Mouse (Mus musculus) cortical plate, adult 2 months (tissue): ENCODE data around the gene Rdm1. TPM values are rescaled to one million over a fixed set of nuclear protein-coding genes. Genes with fewer than 3 reads are reported as not detected.

Experiments
- H3K27ac ChIP-seq: fragments of 200-500 bp; 2 replicates; pipeline ENCODE4 v1.5.1; 2012; ENCODE audit warnings: low read length, control low read depth, inconsistent platforms; ENCODE audit not compliant: insufficient read depth
- H3K4me1 ChIP-seq: fragments of 200-500 bp; 2 replicates; pipeline ENCODE4 v1.6.1; 2011; ENCODE audit warnings: low read length; ENCODE audit not compliant: control insufficient read depth, insufficient read depth
- H3K4me3 ChIP-seq: fragments of 200-500 bp; 2 replicates; pipeline ENCODE4 v1.5.1; 2011; ENCODE audit warnings: mild to moderate bottlenecking, low read length, control low read depth; ENCODE audit not compliant: insufficient read depth
- CTCF ChIP-seq: fragments of 200-500 bp; IDR thresholded peaks from 2 replicates; pipeline ENCODE4 v1.5.1; 2011; ENCODE audit warnings: mild to moderate bottlenecking, control low read depth, low read length; ENCODE audit not compliant: insufficient read depth; ENCODE audit errors: extremely low read depth
- POLR2A ChIP-seq: fragments of 200-500 bp; IDR thresholded peaks from 2 replicates; pipeline ENCODE4 v1.6.1; 2011; ENCODE audit warnings: mild to moderate bottlenecking, low read length, control low read depth; ENCODE audit not compliant: insufficient read depth; ENCODE audit errors: extremely low read depth
- polyA plus RNA-seq: library from polyadenylated mRNA; depleted of rRNA; stranded (reverse); fragments of >200 nt; gene quantifications from 2 replicates; pipeline ENCODE4 v1.2.3, GENCODE M21; 2012

Gene Rdm1
- polyA plus RNA-seq, 1 experiment: 13.0 TPM

GRCm38 (mm10) chr11:101665636-101665992, 38.6 kb downstream of the Rdm1 start:
- peak overlapping the region; percentile 50 for H3K4me3 ChIP-seq

GRCm38 (mm10) chr11:101666626-101667345, 39.8 kb downstream of the Rdm1 start:
- Histone ChIP-seq H3K4me3 (peak overlapping the region; percentile 50), H3K4me1 (peaks cover 8% of the 10 kb centered on the region), H3K27ac (peak overlapping the region; percentile 90)
- TF ChIP-seq POLR2A (no peak), CTCF (no peak)

More at GRCm38 (mm10) chr11:101665636-101665992, 38.6 kb downstream of the Rdm1 start:
- Histone ChIP-seq H3K27ac (peak overlapping the region; percentile 48), H3K4me1 (peaks cover 8% of the 10 kb centered on the region)
- TF ChIP-seq CTCF (no peak), POLR2A (no peak)

DNA sequence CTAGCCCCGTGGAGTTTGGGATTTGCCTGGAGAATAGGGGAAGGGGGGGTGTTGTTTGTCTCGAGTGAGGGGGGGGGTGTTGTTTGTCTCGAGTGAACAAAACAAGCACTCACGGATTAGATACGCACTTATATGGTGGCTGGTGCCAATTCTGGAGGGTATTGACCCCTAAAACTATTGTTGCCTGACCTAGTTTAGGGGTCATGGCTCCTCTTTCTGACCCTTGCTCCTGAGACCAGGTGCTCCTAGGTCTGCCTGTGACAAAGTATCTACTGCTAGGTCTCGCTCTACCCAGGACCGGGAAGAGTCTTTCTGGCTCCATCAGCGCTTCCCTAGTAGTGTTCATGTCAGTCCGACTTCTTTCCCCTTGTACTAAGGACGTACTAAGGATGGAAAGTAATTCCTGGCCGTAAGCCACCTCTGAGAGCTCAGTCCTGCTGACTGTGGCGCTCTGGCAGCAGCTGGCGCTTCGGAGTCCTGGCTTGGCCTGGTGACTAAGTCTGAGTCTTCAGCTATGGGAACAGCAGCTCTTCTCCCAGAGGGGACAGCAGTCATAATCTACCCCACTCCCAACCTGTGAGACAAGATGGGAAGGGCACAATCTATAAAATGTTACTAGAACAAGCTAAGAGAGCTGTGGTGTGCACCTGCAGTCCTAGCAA, 41.0 kb downstream of the Rdm1 start:
- Histone ChIP-seq H3K27ac (peak overlapping the region; percentile 64), H3K4me3 (peak overlapping the region; percentile 50), H3K4me1 (peaks cover 8% of the 10 kb centered on the region)
- TF ChIP-seq POLR2A (0 out of 2 replicates have a peak, but pooled peaks have one; percentile 30), CTCF (no peak)

- Histone ChIP-seq H3K27ac (peak overlapping the region; percentile 85), H3K4me3 (peak overlapping the region; percentile 50), H3K4me1 (peaks cover 8% of the 10 kb centered on the region)
- TF ChIP-seq POLR2A: no peak
- TF ChIP-seq CTCF: no peak
These were observed 41.7 kb downstream of the Rdm1 start for GRCm38 (mm10) chr11:101668546-101669261.

DNA sequence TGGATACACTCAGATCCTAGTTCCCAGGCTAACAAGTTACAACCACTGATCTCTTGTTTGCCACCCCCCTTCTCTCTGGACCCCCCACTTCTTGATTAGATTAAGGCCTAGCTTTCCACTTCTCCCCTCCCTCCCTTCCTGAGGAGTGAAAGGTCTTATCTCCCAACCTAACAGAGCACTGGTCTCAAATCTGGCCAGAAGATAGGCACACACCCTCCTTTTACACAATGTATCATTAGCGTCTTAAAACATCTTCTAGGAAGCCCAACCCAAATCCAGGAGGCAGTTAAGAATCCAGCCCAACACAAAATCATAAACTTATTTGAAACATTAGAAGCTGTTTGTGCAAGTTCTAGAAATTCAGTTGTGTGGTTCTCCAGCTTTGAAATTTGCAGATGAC, 43.3 kb downstream of the Rdm1 start:
- TF ChIP-seq CTCF (no peak), POLR2A (no peak)
- Histone ChIP-seq H3K4me1 (peaks cover 8% of the 10 kb centered on the region), H3K27ac (no peak overlapping the region), H3K4me3 (no peak overlapping the region)

DNA sequence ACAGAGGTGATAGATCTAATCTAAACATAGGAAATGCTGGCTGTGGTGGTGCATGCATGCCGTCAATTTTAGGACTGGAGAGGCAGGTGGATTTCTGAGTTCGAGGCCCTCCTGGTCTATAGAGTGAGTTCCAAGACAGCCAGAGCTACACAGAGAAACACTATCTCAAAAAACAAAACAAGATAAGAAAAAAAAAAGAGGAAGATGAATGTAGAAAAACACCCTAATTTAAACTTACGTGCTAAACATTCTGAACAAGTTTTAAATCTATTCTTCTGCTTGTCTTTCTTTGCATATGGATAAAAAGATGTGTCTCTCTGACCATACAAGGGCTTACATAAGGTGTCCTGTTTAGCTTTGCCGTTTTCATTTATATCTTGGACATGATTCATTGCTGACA, 44.3 kb downstream of the Rdm1 start:
- Histone ChIP-seq H3K4me3 (no peak overlapping the region), H3K4me1 (peaks cover 8% of the 10 kb centered on the region), H3K27ac (no peak overlapping the region)
- no peak for TF ChIP-seq CTCF
- no peak for TF ChIP-seq POLR2A

GRCm38 (mm10) chr11:101673010-101673642, 46.1 kb downstream of the Rdm1 start:
- Histone ChIP-seq H3K4me3 (no peak overlapping the region), H3K4me1 (peaks cover 8% of the 10 kb centered on the region), H3K27ac (peak overlapping the region; percentile 17)
- peak; percentile 41; the same call in 1 of the 2 replicates for TF ChIP-seq POLR2A
- TF ChIP-seq CTCF: no peak

DNA sequence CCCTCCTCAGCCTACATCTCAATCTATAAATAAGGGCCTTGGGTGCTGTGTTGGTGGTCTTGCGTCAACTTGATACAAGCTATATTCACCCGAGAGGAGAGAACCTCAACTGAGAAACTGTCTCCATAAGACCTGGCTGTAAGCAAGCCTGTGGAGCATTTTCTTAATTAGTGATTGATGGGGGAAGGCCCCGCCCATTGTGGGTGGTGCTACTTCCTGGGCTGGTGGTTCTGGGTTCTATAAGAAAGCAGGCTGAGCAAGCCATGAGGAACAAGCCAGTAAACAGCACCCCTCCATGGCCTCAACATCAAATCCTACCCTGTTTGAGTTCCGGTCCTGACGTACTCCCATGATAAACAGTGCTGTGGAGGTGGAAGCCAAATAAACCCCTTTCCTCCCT, 47.1 kb downstream of the Rdm1 start:
- TF ChIP-seq CTCF (no peak), POLR2A (no peak)
- Histone ChIP-seq H3K4me3 (no peak overlapping the region), H3K27ac (no peak overlapping the region), H3K4me1 (peaks cover 3% of the 10 kb centered on the region)

GRCm38 (mm10) chr11:101675349-101675748, 48.4 kb downstream of the Rdm1 start:
- no peak for TF ChIP-seq POLR2A
- no peak for TF ChIP-seq CTCF
- Histone ChIP-seq H3K4me3 (no peak overlapping the region), H3K27ac (no peak overlapping the region), H3K4me1 (no peaks in the 10 kb centered on the region; the same call in 1 of the 2 replicates)
